Mouse (Mus musculus): Measurements from ENCODE around the gene Cadm2.

The Cadm2 gene

DNA sequence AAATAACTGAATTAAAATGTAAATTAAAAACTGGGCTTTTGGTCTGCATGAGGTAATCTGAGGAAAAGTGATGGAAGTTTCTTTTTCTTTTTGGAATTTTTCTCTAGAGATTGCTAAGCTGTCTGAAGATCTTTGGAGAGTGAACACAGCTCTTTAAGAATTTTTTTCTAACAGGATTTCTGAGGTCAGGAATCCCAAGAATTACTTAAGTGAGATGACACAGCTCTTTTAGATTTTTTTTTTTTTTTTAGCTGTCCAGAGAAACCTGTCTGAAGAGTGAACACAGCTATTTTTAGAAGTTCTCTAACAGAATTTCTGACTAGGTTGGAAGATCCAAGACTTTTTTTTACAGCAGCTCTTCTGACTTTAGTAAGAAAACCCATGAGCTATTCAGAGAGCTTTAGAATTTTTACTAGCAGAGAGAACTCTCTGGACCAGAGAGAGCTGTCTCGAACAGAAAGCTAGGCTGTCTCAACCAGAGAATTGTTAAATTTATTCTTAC lies 699.2 kb downstream of the Cadm2 start:
- DNase-seq = no peak

DNA sequence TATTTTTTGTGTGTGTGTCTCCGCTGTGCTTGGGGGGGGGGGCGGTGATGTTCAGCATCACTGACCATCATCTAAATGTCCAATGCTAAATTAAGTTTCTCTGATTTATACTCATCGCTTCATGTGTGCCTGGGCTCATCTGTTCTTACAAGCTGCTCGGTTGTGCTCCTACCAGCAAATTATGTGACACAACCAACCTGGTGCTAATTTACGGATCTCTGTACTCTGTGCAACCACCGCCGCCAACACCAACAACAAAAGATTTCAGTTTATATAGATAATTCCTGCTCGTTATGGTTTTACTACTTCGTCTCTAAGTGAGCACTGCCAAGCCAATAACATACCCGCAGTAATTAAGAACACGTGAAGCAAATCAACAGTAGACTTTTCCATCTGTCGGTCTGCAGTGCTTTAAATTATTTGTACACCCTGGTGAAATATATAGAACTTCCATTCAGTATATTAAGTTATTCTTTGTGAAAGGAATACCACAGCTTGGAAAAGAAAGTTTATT lies 700.8 kb downstream of the Cadm2 start:
- DNase-seq = no peak

DNA sequence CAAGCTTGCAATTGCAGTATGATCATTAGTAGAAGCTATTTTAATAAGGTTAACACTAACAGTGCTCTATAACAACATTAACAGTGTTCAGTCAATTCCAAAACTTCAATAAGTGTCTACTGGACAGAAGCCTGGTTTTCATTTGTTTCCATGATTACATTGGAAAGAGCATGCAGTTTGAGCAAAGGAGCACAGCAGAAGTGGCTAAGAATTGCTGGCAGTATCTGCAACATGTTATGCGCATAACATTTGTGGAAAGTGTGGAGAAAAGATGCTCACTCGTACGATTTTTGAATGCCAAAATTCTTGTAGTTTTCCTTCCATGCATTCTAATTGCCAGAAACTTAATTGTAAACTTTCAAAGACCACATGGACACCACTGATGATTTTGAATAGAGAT lies 718.9 kb downstream of the Cadm2 start:
- DNase-seq = no peak

DNA sequence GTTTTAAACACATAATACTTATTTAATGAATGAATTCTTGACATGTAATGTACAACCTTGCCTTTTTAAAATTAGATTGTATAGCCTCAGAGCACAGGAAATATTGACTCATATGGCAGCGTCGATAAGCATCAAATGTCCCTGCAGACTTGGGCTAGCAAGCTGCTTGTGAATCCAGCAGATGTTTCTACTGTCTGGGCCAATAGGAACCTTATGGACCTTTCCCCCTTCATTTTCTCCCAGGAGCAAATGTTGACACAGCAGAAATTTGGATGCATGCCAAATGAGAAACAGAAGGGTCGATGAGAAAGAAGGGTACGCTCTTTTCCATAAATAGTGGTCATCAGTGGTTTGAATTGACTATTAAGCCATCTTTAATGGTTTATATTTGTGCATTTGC lies 720.0 kb downstream of the Cadm2 start:
- no peak for DNase-seq

DNA sequence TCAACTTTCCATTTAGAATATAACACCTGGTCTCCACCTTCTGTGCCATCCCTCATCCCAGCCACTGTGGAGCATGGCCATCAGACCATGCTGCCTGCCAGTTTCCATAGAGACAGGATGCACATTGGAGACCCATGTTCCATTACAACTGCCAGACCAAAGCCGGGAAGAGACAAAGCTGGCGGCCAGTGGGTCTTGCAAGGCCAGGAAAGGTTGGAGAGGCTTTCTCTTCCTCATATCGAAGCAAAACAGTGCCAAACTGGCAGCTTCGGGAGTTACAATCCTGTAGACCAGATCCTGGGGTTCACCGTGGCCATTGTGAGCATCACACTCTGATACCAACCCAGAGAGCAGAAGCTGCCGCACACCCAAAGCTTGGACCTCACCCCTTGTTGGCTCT lies 728.3 kb downstream of the Cadm2 start:
- DNase-seq = no peak

DNA sequence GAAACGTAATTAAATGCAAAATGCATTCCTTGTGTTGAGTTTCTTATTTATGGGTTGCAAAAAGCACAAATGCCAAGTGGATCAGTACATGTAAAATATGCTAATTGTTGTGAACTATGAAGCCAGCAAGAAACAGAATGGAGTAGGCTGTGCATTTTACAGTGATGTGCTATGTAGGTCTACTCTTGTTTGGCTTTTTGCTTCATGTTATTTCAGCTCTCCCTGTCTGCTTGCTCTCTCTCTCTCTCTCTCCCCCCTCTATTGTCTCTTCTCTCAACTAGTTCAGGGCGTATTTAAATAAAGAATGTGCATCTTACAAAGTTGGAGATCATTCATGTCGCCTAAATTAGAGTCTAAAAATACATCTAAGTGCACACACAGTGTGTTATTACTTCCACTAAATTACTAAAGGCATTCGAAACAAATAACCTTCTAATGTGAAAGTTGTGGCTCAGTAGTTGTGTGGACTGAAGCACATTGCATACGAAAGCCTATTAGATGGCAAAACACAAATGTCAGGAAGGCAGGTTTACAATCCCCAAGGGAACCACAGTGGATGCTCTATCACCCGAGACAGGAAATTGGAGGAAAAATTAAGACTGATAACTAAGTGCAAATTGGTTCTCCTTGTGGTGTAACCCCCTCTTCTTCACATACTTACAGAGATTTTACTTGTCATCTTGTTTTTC lies 729.0 kb downstream of the Cadm2 start:
- no peak for DNase-seq

DNA sequence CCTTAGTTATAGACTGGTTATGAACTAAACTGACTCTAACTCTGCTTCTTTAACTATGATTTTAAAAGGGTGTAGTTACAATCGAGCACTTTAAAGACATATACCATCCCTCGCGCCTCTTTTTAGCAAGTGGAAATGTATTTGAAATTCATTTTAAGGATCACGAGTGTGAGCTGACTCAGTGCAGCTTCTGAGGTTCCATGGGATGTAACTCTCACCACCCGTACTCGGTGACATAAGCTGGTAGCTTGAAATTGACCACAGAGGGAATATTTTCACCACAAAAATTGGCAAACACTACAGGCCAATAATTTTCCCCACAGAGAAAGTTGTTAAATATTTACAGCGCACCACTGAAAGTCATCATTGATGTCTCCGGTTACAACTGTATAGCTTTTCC lies 730.8 kb downstream of the Cadm2 start:
- DNase-seq = no peak

DNA sequence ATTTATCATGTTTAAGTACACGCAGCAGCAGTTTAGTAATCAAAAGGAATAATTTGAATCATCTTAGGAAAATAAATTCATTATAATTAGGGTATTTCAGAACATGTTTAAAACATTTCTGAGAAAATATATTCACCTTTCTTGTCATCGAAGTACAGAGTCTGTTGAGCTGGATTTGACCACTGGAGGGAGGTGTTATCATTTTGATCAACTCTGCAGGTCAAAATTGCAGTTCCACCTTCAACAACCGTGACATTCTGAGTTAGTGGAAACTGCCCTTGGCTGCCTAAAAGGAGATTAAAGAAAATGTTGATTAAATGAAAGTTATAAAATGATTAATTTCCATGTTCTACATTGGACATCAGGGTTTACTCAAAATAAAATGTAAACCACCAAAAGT lies 738.1 kb downstream of the Cadm2 start:
- DNase-seq = no peak

DNA sequence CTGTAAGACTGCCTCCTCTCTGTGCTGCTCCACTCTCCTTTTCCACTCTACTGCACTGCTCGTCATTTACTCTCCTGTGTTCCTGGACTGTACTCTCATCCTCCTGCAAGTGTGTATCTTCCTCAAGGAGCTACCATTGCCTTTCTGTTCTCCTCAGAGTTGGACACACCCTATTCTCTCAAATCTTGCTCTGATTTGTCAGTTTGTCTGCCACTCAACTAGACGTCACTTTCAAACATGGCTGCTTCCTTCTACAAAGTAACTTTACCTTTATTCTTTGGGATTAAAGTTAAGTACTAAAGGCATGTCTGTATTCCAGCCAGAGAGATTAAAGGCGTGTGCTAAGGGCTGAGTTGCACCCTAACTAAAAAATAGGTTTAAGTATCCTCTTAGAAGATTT lies 749.5 kb downstream of the Cadm2 start:
- no peak for DNase-seq

DNA sequence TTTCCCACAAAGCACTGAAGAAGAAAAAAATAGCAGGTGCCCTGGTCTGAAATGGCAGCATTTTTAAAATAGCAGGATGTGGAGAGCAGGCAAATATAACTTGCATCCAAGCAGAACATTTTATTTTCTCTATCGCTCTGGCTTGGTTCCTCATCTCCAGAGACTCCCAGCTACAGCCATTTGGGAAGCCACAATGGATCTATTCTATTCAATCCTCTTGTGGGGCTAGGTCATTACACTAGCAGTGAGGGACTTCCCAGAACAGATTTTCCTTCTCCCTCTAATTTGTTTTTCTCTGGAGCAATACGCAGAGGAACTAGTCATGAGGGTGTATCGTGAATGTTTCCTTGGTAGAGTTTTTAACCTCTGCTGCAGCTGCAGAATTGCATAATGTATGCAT lies 769.7 kb downstream of the Cadm2 start:
- DNase-seq = no peak

DNA sequence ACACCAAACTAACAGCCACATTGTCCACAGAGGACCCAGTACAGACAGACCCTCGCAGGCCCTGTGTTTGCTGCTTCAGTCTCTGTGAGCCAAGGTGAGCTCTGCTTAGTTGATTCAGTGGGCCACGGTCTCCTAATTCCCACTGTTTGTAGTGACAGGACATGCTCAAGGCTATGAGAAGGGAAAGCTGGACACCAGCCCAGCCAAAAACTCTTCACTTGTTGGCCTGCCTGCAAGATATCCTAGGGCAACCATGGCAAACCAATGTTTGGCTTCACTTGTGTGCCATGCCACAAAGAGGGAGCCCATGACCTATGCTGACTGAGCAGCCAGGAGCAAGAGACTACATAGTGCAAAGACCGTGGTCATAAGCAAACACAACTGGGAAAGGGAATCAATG lies 795.8 kb downstream of the Cadm2 start:
- DNase-seq = no peak

DNA sequence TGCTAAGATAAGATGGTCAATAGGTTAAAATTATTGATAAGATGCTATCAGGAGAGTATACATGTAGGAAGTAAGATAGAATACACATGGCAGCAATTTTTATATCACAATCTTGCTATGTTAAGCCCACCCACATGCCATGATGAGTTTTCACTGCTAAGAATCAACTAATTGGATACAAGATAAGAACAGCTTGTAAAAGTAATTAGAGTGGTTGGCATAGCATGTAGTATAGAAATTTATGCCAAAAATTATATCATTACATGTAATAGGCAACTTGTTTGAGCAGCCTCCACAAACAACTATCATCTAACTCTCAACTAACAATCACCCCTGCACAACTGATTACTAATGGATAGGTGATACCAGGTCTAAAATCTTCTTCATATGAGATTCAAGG lies 809.2 kb downstream of the Cadm2 start:
- no peak for DNase-seq

DNA sequence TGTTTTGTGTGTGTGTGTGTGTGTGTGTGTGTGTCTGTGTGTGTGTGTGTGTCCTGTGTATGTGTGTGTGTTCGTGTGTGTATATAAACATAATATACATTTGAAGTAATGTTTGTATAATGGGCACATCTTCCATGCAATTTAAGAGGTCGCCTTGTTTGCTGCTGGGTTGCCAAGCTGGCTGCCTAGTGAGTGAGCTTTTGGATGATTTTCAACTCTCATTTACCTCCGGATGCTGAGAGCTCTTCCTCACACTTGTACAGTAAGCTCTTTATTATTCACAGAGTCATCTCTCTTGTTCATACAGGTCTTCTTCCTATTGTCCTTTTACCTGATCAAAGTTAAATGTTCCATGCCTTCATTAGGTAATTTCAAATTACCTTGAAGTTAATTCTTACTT lies 822.5 kb downstream of the Cadm2 start:
- no peak for DNase-seq

DNA sequence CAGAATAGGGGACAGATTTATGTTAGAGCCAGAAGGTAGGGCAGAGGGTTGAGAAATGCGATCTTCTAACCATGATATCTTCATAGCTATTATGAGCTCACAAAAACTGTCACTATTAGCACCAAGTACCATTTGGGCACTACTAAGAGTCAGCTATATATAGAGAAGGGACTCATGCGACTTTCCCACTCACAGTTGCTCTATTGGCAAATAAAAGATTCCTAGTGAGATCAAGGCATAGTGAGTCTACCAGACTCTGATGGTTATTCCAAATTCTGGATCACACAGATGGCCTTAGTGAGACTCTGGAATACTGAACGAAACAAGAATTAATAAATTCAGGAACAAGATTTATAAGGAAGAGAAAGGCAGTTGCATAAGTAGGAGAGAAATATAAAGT lies 827.6 kb downstream of the Cadm2 start:
- no peak for DNase-seq

DNA sequence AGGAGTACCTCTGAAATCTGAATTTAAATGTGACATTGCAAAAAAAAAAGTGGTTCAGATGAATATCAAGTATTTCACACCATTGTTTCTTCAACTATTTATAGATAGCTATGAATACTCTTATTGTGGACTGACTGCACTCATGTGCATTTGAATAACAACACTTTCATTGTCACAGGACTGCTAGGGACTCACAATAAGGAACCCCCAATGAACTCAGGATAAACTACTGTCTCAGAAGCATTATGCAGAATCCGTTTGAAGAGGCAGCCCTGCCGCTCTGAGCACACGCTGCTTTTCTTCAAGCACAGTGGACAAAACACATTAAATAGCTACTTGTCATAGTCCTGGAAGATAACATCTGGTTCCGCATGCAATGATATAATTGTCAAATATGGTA lies 848.8 kb downstream of the Cadm2 start:
- no peak for DNase-seq

DNA sequence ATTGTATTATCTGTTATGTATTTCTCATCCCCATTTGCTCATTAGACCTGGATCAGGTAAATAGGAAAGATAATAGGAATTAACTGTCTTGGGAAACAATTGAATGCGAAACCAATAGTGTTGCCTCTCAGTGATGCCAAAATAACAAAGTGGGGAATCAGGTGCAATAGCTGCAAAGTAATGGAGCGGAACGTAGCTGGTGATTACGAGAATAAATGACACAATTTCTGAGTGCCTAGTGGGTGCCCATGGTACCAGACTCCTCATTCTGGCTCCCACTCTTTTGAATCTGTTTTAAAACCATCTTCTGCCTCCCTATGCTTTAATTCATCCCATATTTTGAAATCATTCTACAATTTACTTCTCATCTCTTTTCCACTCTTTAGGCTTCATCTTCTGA lies 851.2 kb downstream of the Cadm2 start:
- DNase-seq = no peak

DNA sequence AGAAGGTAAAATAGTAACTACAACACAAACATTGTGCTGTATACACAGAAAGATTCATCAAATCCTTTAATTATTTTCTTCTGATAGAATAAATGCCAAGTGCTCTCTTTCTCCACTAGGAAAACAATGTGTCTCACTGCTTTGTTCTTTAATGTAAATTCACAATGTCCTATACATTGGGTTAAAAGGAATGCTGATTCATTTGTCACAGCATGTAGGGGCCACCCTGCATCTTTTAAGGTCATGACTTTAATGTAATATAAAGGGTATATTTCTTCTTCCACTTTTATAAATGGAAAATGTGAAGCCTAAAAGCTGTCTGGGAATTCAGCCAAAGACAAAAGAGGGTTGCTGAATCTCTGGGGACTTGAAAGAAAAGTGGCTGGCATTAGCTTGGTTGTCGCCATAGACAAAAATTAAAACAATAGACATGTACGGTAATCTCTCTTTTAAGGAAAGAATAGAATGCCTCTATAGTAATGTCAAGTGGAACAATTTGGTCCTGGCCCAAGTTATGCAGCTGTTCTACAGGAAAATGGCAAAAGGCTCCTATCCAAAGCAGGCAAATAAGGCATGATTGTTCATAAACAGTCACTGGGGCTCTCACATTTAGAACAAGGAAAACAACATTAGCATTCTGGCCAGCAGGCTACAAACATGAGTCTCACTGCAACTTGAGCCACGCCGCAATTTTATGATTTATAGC lies 851.9 kb downstream of the Cadm2 start:
- no peak for DNase-seq

DNA sequence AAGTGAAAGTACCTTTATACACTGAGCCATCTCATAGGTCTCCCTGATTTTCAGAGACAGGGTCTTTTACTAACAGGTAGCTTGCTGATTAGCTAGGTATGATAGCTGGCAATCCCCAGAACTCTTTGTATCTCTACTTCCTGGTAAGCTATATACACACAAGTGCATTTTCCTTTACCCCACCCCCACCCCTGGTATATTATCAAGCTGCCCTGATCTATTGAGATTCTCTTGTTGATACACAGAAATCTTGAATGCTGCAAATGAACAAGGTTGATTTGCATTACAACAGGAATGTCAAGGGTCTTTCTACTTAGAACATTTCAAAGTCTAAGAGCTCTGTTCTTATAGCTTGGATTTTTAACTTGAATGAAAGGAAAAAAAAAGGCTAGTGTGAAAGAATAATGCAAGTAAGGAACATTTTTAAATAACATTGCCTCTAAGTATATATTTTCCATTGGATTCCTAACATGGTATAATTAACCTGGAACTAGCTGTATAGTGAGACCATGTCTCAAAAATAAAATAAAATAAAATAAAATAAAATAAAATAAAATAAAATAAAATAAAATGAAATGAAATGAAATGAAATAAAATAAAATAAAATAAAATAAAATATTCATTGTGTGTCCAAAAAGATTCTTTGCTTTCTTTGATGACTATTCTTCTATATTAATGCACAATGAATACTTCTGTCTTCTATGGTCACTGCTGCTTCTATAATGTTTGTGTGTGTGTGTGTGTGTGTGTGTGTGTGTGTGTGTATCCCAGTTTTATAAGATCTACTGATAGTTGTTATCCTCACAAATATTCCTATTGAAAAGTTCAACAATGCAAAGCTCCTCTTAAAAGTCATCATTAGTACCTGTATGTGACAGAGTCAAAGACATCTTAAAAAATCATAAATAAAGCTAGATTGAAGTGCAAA lies 858.9 kb downstream of the Cadm2 start:
- no peak for DNase-seq

DNA sequence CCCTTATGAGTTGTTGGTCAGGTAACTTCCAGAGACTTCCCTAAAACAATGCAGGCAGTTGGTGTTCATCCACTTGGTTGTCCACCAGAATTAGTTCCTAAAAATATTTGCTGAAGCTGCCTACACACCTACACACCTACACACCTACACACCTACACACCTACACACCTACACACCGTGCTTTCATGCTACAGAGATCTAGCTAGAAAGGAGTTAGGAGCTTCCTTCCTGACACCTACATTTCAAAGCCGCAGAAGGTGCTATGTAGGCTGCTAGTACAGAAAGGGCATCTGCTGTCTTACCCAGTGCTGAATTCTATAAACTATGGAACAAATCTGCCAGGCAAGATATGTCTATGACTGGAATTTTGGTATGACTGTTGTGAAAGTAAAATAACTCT lies 872.2 kb downstream of the Cadm2 start:
- no peak for DNase-seq

DNA sequence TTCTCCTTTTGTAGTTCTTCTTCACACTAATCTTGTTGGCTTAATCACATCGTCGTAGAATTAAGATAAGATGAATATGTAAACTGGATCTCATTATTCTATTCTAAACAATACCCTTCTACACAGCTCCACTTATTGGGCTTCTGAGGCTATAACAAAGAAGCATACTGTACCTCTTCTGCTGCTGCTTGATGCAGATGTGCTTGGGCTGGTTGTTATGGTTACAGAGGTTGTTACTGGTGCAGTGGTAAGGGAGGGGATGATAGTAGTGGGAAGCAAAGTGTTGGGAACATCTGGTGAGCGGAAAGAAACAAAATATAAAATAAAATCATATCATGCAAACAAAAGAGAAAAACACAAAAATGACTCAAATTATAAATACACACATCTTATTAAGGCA lies 889.5 kb downstream of the Cadm2 start:
- DNase-seq = no peak

DNA sequence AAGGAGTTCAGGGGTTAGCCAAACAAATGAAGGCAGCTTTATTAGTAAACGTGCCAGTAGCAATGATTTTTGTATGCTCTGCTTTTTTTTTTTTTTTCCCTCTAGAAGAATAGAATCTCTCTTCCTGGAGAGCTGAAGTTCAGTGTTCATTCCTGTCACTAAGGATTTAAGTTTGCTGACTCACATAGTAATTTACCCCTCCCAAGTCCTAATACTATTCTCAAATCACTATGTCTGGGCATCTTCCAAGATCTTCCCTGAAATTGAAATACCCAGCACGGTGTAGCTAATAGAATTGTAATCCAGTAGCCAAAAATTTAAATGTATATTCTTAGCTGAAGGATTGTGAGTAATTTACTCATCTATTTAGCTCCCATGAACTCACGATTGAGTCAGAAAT lies 914.2 kb downstream of the Cadm2 start:
- DNase-seq = no peak

DNA sequence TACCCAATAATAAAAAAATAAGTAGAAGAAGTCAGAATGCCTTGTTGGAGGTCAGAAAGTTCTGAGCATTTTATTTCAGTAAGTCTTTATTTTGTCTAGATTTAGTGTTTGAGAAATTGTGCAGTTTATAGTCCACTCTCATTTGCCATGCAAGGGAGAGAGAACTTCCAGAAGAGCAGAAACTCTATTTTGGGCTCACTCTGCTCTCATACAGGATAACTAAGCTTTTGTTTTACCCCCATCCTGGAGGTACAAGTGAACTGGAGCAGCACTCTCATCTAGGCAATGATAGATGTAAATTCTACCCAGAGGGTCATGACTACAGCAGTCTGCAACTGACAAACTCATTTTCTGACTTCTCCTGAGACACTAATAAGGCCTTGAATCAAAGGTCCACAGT lies 925.9 kb downstream of the Cadm2 start:
- DNase-seq = no peak

DNA sequence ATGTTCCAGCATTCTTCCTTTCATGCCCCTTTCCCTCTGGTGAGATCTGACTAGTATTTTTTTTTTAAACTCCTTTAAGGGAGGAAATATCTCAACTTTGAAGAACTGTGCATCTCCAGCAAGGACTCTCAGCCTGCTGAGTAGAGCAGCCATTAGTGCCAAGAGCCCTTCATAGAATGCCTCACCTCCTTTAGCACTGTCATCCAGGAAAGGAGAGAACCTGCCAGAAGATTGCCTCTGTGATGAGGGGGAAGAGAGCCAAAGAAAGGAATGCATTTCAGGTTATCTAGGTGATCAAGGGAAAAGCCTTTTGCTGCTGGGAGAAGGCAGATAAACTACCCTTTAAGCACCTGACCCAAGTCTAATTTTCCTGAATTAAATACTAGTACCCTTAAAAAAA lies 943.5 kb downstream of the Cadm2 start:
- DNase-seq = no peak

DNA sequence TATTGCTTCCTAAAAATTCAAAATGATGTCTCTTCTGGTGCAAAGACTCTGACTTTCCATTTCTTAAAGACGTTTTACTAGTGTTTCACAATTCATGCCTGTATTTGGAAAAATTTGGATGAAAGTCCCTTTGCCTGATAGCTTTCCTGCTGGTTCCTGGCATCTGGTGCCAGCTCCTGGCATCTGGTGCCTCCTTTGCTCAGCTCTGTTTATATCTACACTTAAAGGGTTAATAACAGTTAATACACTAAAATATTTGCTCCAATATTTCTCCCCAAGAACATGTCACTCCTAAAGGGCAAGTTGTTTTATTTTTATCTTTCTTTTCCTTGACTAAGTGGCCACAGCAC lies 969.7 kb downstream of the Cadm2 start:
- DNase-seq = no peak
